Mouse (Mus musculus) hindbrain, embryonic 11.5 days (tissue): ENCODE results near the gene Btbd18. TPM values are rescaled to one million over a fixed set of nuclear protein-coding genes. Genes with fewer than 3 reads are reported as not detected.
A peak's percentile ranks its signal among the peaks of the same experiment; 100 is the strongest.

Experiments used
- ATAC-seq: fragments of 200-750 bp; cut with Nextera tagmentation; 2 replicates; pipeline ENCODE4 v1.8.0; 2017; ENCODE audit warnings: mild to moderate bottlenecking, moderate TSS enrichment, moderate library complexity; ENCODE audit not compliant: low FRiP score
- DNase-seq: peaks from one replicate; pipeline ENCODE4 v3.0.0-alpha.2; 2015; ENCODE audit warnings: low spot score
- H3K27ac ChIP-seq: fragments of 300-500 bp; sonication (generic); 2 replicates; pipeline ENCODE4 v1.5.1; 2014; ENCODE audit warnings: mild to moderate bottlenecking, low read depth, low read length
- H3K27me3 ChIP-seq: fragments of 300-500 bp; sonication (generic); 2 replicates; pipeline ENCODE4 v1.6.1; 2014; ENCODE audit warnings: mild to moderate bottlenecking, low read length, moderate library complexity, mixed read lengths; ENCODE audit not compliant: control insufficient read depth, insufficient read depth
- H3K36me3 ChIP-seq: fragments of 300-500 bp; sonication (generic); 2 replicates; pipeline ENCODE4 v1.6.1; 2014; ENCODE audit warnings: mild to moderate bottlenecking, low read length, moderate library complexity, mixed read lengths; ENCODE audit not compliant: control insufficient read depth, insufficient read depth
- H3K4me1 ChIP-seq: fragments of 300-500 bp; sonication (generic); replicated peaks from 2 replicates; pipeline ENCODE4 v1.6.1; 2014; ENCODE audit warnings: low read length, mixed read lengths; ENCODE audit not compliant: control insufficient read depth, insufficient read depth
- H3K4me2 ChIP-seq: fragments of 300-500 bp; sonication (generic); replicated peaks from 2 replicates; pipeline ENCODE4 v1.6.1; 2014; ENCODE audit warnings: mild to moderate bottlenecking, low read depth, low read length
- H3K4me3 ChIP-seq: fragments of 300-500 bp; sonication (generic); 2 replicates; pipeline ENCODE4 v1.5.1; 2014; ENCODE audit warnings: low read depth, low read length
- H3K9ac ChIP-seq: fragments of 300-500 bp; sonication (generic); 2 replicates; pipeline ENCODE4 v1.6.1; 2014; ENCODE audit warnings: low read depth, low read length
- H3K9me3 ChIP-seq: fragments of 300-500 bp; sonication (generic); 2 replicates; pipeline ENCODE4 v1.6.1; 2016; ENCODE audit warnings: low read length; ENCODE audit not compliant: control insufficient read depth
- WGBS: fragments of 180-500 bp; shearing (Covaris S2); extraction: QIAGEN DNeasy Blood & Tissue Kit; methylation state at CpG from one replicate; pipeline ENCODE4 v1.1.7; 2014; 5-methylcytosine and 5-hydroxymethylcytosine counted together
- polyA plus RNA-seq: library from polyadenylated mRNA; unstranded; fragments of >200 nt; fragmentation: Nextera tagmentation; extraction: Ambion mirVana; gene quantifications from 2 replicates; pipeline ENCODE4 v1.2.1, GENCODE M21; 2014

The Btbd18 gene
- polyA plus RNA-seq, 1 experiment from 2014 or later: 0.20 TPM

GRCm38 (mm10) chr2:84626366-84626975 lies 32.4 kb upstream of the Btbd18 start:
- H3K9me3 ChIP-seq: no peaks in the 10 kb centered on the region
- WGBS: 81% methylated on average over 7 of the region's 7 CpGs
- no peak overlapping the region for H3K4me2 ChIP-seq
- H3K4me3 ChIP-seq: no peak overlapping the region
- H3K4me1 ChIP-seq: no peaks in the 10 kb centered on the region
- no peak overlapping the region for H3K9ac ChIP-seq
- H3K27ac ChIP-seq: no peak overlapping the region
- no peak for ATAC-seq
- no peak for DNase-seq
- H3K27me3 ChIP-seq: no peaks in the 10 kb centered on the region
- H3K36me3 ChIP-seq: no peaks in the 10 kb centered on the region

- no peak overlapping the region for H3K9ac ChIP-seq
- no peak for DNase-seq
- H3K36me3 ChIP-seq: no peaks in the 10 kb centered on the region
- no peaks in the 10 kb centered on the region for H3K9me3 ChIP-seq
- no peaks in the 10 kb centered on the region for H3K4me1 ChIP-seq
- H3K27me3 ChIP-seq: no peaks in the 10 kb centered on the region
- H3K27ac ChIP-seq: no peak overlapping the region
- no peak for ATAC-seq
- 57% methylated on average over 3 of the region's 3 CpGs for WGBS
- H3K4me3 ChIP-seq: no peak overlapping the region
- no peak overlapping the region for H3K4me2 ChIP-seq
Observed at GRCm38 (mm10) chr2:84627036-84627435, 31.8 kb upstream of the Btbd18 start.

- H3K9me3 ChIP-seq: no peaks in the 10 kb centered on the region
- no peak overlapping the region for H3K9ac ChIP-seq
- no peaks in the 10 kb centered on the region for H3K27me3 ChIP-seq
- no peak for ATAC-seq
- peaks cover 10% of the 10 kb centered on the region; the same call in 1 of the 2 replicates for H3K4me1 ChIP-seq
- no peak overlapping the region for H3K4me3 ChIP-seq
- no peak overlapping the region for H3K4me2 ChIP-seq
- 92% methylated on average over 1 of the region's 1 CpGs for WGBS
- H3K36me3 ChIP-seq: no peaks in the 10 kb centered on the region
- no peak for DNase-seq
- no peak overlapping the region for H3K27ac ChIP-seq
Observed at GRCm38 (mm10) chr2:84632001-84632400, 26.9 kb upstream of the Btbd18 start.

GRCm38 (mm10) chr2:84632999-84633398 lies 25.9 kb upstream of the Btbd18 start:
- Histone ChIP-seq H3K27ac (no peak overlapping the region), H3K9ac (no peak overlapping the region), H3K9me3 (no peaks in the 10 kb centered on the region), H3K36me3 (no peaks in the 10 kb centered on the region), H3K4me2 (no peak overlapping the region), H3K4me1 (peaks cover 10% of the 10 kb centered on the region; the same call in 1 of the 2 replicates), H3K4me3 (no peak overlapping the region), H3K27me3 (no peaks in the 10 kb centered on the region)
- ATAC-seq (no peak), DNase-seq (peak; percentile 19)
- 9% methylated on average over 3 of the region's 3 CpGs for WGBS

- no peak overlapping the region for H3K4me2 ChIP-seq
- H3K9ac ChIP-seq: no peak overlapping the region
- ATAC-seq (no peak), DNase-seq (no peak)
- no peaks in the 10 kb centered on the region for H3K9me3 ChIP-seq
- H3K36me3 ChIP-seq: no peaks in the 10 kb centered on the region
- H3K27me3 ChIP-seq: no peaks in the 10 kb centered on the region
- peaks cover 10% of the 10 kb centered on the region; the same call in 1 of the 2 replicates for H3K4me1 ChIP-seq
- no peak overlapping the region for H3K27ac ChIP-seq
- WGBS: 86% methylated on average over 4 of the region's 4 CpGs
- H3K4me3 ChIP-seq: no peak overlapping the region
Observed at GRCm38 (mm10) chr2:84634006-84634405, 24.9 kb upstream of the Btbd18 start.

- Histone ChIP-seq H3K4me1 (peaks cover 10% of the 10 kb centered on the region; the same call in 1 of the 2 replicates), H3K36me3 (no peaks in the 10 kb centered on the region), H3K4me2 (no peak overlapping the region), H3K27ac (peak overlapping the region; percentile 78), H3K27me3 (no peaks in the 10 kb centered on the region), H3K9me3 (no peaks in the 10 kb centered on the region), H3K4me3 (no peak overlapping the region), H3K9ac (no peak overlapping the region; the same call in 1 of the 2 replicates)
- DNase-seq (peak; percentile 10), ATAC-seq (0 out of 2 replicates have a peak, but pooled peaks have one; percentile 36)
- 27% methylated on average over 4 of the region's 4 CpGs for WGBS
Observed at GRCm38 (mm10) chr2:84634934-84635482, 23.9 kb upstream of the Btbd18 start.

- Histone ChIP-seq H3K36me3 (no peaks in the 10 kb centered on the region), H3K27ac (peak overlapping the region; percentile 78), H3K4me3 (no peak overlapping the region), H3K4me2 (no peak overlapping the region; the same call in 1 of the 2 replicates), H3K9ac (no peak overlapping the region), H3K27me3 (no peaks in the 10 kb centered on the region), H3K4me1 (peaks cover 10% of the 10 kb centered on the region; the same call in 1 of the 2 replicates), H3K9me3 (no peaks in the 10 kb centered on the region)
- 0% methylated on average over 2 of the region's 2 CpGs for WGBS
- ATAC-seq (peak; percentile 85), DNase-seq (peak; percentile 63)
Observed at GRCm38 (mm10) chr2:84635611-84636010, 23.3 kb upstream of the Btbd18 start.

GRCm38 (mm10) chr2:84636231-84636741 lies 22.6 kb upstream of the Btbd18 start:
- Histone ChIP-seq H3K36me3 (no peaks in the 10 kb centered on the region), H3K9ac (0 out of 2 replicates have a peak overlapping the region, but pooled peaks have one; percentile 12), H3K9me3 (no peaks in the 10 kb centered on the region), H3K4me3 (no peak overlapping the region), H3K27ac (peak overlapping the region; percentile 78), H3K4me2 (no peak overlapping the region), H3K27me3 (no peaks in the 10 kb centered on the region), H3K4me1 (peaks cover 10% of the 10 kb centered on the region; the same call in 1 of the 2 replicates)
- ATAC-seq: peak; percentile 13; the same call in 1 of the 2 replicates
- 18% methylated on average over 8 of the region's 8 CpGs for WGBS
- DNase-seq: peak; percentile 27
